Mouse (Mus musculus): ENCODE results near the gene Rpl32.

GRCm38 (mm10) chr6:115815041-115815440, 6.5 kb upstream of the Rpl32 start:
- TF ChIP-seq MYC (IDR thresholded peaks at IDR 0.05; ENCODE audit: low read depth, low read length) (no peak), SIN3A (IDR thresholded peaks at IDR 0.05; ENCODE audit: low read length) (no peak), E2F4 (IDR thresholded peaks at IDR 0.05; ENCODE audit: borderline replicate concordance, low read depth, low read length) (no peak), ZC3H11A (IDR thresholded peaks at IDR 0.05; ENCODE audit: low read depth, low read length) (no peak), MEF2A (IDR thresholded peaks at IDR 0.05; ENCODE audit: extremely low read depth, insufficient replicate concordance, low read depth, low read length, poor library complexity, severe bottlenecking) (no peak), CTCF (IDR thresholded peaks at IDR 0.05 in 2 of 3, conservative IDR thresholded peaks at IDR 0.05 in 1 of 3; ENCODE audit: control insufficient read depth in 1 of 3, insufficient read depth in 1 of 3, low read depth in 2 of 3, low read length in 3 of 3, poor library complexity in 1 of 3, severe bottlenecking in 1 of 3) (no peak), USF2 (IDR thresholded peaks at IDR 0.05; ENCODE audit: borderline replicate concordance in 1 of 2, insufficient read depth in 1 of 2, low read depth in 1 of 2, low read length in 2 of 2) (no peak), RCOR1 (IDR thresholded peaks at IDR 0.05; ENCODE audit: low read depth, low read length) (no peak), UBTF (IDR thresholded peaks at IDR 0.05; ENCODE audit: borderline replicate concordance, insufficient read depth, low read depth, low read length) (no peak), GATA1 (IDR thresholded peaks at IDR 0.05; ENCODE audit: low read depth, low read length) (no peak), MAZ (IDR thresholded peaks at IDR 0.05; ENCODE audit: low read depth, low read length) (no peak), NRF1 (IDR thresholded peaks at IDR 0.05; ENCODE audit: insufficient read depth, low read depth, low read length, poor library complexity, severe bottlenecking) (no peak), USF1 (IDR thresholded peaks at IDR 0.05; ENCODE audit: low read depth, low read length) (no peak)

Measured in MEL (cell line).